Mouse (Mus musculus) embryonic fibroblast, embryonic 13.5 days (primary cell): Measurements from ENCODE around the gene Ctdsp2. TPM values are rescaled to one million over a fixed set of nuclear protein-coding genes. Genes with fewer than 3 reads are reported as not detected.

Experiments
- H3K27ac ChIP-seq: 2 replicates; pipeline ENCODE4 v1.5.1; 2012; ENCODE audit warnings: low read length, control low read depth, inconsistent platforms; ENCODE audit not compliant: insufficient read depth
- H3K4me1 ChIP-seq: 2 replicates; pipeline ENCODE4 v1.6.1; 2011; ENCODE audit warnings: low read length; ENCODE audit not compliant: control insufficient read depth, insufficient read depth
- H3K4me3 ChIP-seq: 2 replicates; pipeline ENCODE4 v1.5.1; 2011; ENCODE audit warnings: mild to moderate bottlenecking, control low read depth, low read length; ENCODE audit not compliant: insufficient read depth
- CTCF ChIP-seq: IDR thresholded peaks from 2 replicates; pipeline ENCODE4 v1.5.1; 2011; ENCODE audit warnings: mild to moderate bottlenecking, control low read depth, low read length, moderate library complexity, borderline replicate concordance; ENCODE audit not compliant: insufficient read depth
- POLR2A ChIP-seq: IDR thresholded peaks from 2 replicates; pipeline ENCODE4 v1.6.1; 2011; ENCODE audit warnings: low read depth, mild to moderate bottlenecking, control low read depth, low read length, moderate library complexity
- polyA plus RNA-seq: library from polyadenylated mRNA; stranded (reverse); fragments of >200 nt; gene quantifications from 2 replicates; pipeline ENCODE4 v1.2.4, GENCODE M21; 2011; ENCODE audit warnings: low read depth; ENCODE audit not compliant: missing spikeins, insufficient read length

Ctdsp2 gene
- polyA plus RNA-seq, 1 experiment = 208 TPM

DNA sequence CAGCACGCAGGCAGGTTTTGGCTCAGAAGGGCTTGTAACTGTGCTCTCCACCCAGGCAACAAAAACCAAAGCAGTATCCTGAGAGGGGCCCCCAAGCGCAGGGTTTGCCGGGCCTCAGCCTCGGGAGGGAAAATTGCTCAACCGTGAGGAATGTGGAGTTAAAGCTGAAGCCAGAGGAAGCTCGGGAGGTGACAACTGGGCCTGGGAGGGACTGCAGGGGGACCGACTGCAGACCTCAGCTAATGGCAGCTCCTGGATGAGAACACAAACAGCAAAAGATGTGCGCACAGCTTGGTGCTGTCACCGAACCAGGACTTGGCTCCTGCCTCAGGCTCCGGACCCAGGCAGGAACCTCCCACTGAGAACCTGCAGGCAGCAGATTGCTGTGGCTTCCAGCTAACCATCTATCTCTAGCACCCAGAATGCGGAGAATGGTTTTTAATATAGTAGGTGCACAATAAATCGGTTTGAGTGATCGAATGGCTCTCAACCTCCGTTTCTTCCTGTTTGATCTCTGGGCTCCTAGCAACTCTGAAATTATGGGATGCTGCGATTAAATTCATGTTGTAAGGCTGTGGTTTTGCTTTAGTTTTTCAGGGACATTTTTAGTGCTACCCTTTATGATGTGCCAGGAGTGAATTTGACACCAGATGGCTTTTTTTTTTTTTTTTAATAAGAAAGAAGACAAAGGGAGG, 16.1 kb upstream of the Ctdsp2 start:
- TF ChIP-seq POLR2A (no peak), CTCF (no peak)
- Histone ChIP-seq H3K4me3 (no peak overlapping the region), H3K4me1 (peaks cover 5% of the 10 kb centered on the region; the same call in 1 of the 2 replicates), H3K27ac (peak overlapping the region; percentile 91)

- peaks cover 2% of the 10 kb centered on the region; the same call in 1 of the 2 replicates for H3K4me1 ChIP-seq
- TF ChIP-seq POLR2A (no peak), CTCF (no peak)
- H3K4me3 ChIP-seq = no peak overlapping the region
- H3K27ac ChIP-seq = peak overlapping the region; percentile 91
Observed at GRCm38 (mm10) chr10:126962966-126963330, 15.6 kb upstream of the Ctdsp2 start.

DNA sequence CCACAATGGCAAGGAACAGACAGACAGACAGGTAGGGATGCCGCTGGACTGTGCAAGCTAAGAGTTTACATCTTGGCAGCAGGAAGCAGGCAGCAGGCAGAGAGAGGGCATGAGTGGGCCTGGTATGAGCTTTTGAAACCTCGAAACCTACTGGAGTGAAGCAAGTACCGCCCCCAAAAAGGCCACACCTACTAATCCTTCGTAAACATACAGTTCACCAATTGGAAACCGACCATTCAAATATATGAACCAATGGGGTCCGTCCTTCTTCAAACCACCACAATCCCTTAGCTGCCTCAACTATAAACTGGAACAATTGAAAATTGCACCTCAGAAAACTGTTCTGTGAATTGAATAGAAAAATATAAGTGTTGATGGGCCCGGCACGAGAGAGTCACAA, 14.7 kb upstream of the Ctdsp2 start:
- Histone ChIP-seq H3K4me3 (no peak overlapping the region), H3K27ac (peak overlapping the region; percentile 91; the same call in 1 of the 2 replicates), H3K4me1 (peaks cover 2% of the 10 kb centered on the region; the same call in 1 of the 2 replicates)
- TF ChIP-seq CTCF = no peak
- no peak for TF ChIP-seq POLR2A

GRCm38 (mm10) chr10:126971363-126972050, 7.0 kb upstream of the Ctdsp2 start:
- no peak for TF ChIP-seq CTCF
- TF ChIP-seq POLR2A = no peak

GRCm38 (mm10) chr10:126972051-126972725, 6.3 kb upstream of the Ctdsp2 start:
- TF ChIP-seq POLR2A = no peak
- no peak for TF ChIP-seq CTCF
- no peak overlapping the region for H3K4me3 ChIP-seq
- no peak overlapping the region for H3K27ac ChIP-seq
- H3K4me1 ChIP-seq = peaks cover 3% of the 10 kb centered on the region; the same call in 1 of the 2 replicates

More at GRCm38 (mm10) chr10:126971363-126972050, 7.0 kb upstream of the Ctdsp2 start:
- H3K27ac ChIP-seq = no peak overlapping the region
- peaks cover 3% of the 10 kb centered on the region; the same call in 1 of the 2 replicates for H3K4me1 ChIP-seq
- H3K4me3 ChIP-seq = no peak overlapping the region

DNA sequence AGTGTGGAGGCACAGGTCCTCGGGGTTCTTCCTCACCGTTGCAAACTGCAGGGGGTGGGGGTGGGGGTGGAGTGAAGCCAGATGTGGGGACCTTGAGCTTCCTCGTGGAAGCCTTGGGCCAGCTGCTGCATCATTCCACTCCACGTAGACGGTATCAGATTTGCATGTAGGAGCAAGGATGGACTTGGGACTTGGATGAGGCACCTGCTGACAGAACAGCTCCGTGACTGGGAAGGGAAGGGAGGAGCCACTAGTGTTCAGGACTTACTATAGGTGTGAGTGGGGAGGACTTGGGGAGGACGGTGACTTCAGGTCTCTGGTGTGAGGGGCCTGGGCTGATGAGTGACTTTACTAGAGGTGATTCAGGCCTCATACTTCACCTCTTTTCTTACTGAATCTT, 5.5 kb upstream of the Ctdsp2 start:
- Histone ChIP-seq H3K4me1 (peaks cover 4% of the 10 kb centered on the region), H3K27ac (no peak overlapping the region)
- TF ChIP-seq POLR2A (no peak), CTCF (no peak)

DNA sequence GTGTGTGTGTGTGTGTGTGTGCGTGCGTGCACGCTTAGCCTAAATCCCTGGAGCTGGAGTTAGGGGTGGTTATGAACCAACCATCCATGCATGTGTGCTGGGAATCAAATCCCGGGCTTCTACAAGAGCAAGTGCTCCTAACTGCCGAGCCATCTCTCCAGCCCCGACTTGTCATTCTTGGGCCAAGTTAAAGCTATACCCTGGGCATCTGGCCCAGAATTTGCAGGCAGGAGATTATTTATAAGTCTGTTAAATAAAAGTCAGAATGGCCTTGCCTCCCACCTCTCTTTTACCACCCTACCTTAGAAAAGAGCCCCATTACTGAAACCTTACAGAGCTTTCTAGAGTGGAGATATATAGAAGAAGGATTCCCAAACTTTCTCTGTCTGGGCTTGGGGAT, 2.8 kb upstream of the Ctdsp2 start:
- Histone ChIP-seq H3K4me3 (no peak overlapping the region), H3K4me1 (peaks cover 6% of the 10 kb centered on the region), H3K27ac (no peak overlapping the region)
- TF ChIP-seq CTCF (no peak), POLR2A (no peak)

More for the DNA sequence above, 5.5 kb upstream of the Ctdsp2 start:
- no peak overlapping the region for H3K4me3 ChIP-seq

DNA sequence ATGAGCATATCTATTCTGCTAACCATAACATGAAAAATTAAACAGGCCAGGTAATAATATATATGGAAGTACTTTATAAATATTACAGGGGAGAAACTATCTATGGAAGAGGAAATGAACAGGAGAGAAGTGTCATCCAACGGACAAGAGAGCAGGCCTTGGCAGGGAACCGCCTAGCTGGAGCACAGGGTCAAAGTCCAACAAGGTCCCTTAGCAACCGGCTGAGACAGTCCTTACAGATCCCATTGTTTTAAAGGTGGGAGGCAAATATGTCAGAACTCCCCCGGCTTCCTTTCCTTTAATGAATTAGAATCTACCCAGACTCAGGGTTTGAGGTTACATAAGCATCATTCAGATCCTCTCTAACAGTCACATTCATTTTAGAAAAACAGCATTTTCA, 1.4 kb upstream of the Ctdsp2 start:
- Histone ChIP-seq H3K4me3 (no peak overlapping the region), H3K4me1 (peaks cover 6% of the 10 kb centered on the region), H3K27ac (no peak overlapping the region)
- TF ChIP-seq POLR2A = no peak
- no peak for TF ChIP-seq CTCF

GRCm38 (mm10) chr10:126979121-126979635, 661 bp downstream of the Ctdsp2 start:
- TF ChIP-seq POLR2A (0 out of 2 replicates have a peak, but pooled peaks have one; percentile 20), CTCF (no peak)
- Histone ChIP-seq H3K4me3 (peak overlapping the region; percentile 91), H3K4me1 (peaks cover 20% of the 10 kb centered on the region), H3K27ac (peak overlapping the region; percentile 98)
